Mouse (Mus musculus): ENCODE measurements around the gene Ppdpf. TPM values are rescaled to one million over a fixed set of nuclear protein-coding genes. Genes with fewer than 3 reads are reported as not detected.

The Ppdpf gene
- total and polyA plus RNA-seq, 3 experiments, result 47.5 to 81.2 (median 57.7) TPM

GRCm38 (mm10) chr2:181159771-181160170 lies 27.3 kb upstream of the Ppdpf start:
- intact Hi-C loops (cut with DNase I), result loop anchor here (10.0 kb wide), 1 partner anchor 435 kb away; the partner anchor contains the start of genes Prpf6, Samd10 and Zfp512b
- Histone ChIP-seq H3K4me3 (no peak overlapping the region), H3K27me3 (ENCODE audit: control insufficient read depth, insufficient read depth, low read length) (peaks cover 3% of the 10 kb centered on the region; the same call in 1 of the 2 replicates), H3K79me2 (replicated peaks; ENCODE audit: control insufficient read depth, insufficient read depth, low read length) (no peaks in the 10 kb centered on the region), H3K27ac (peak overlapping the region; percentile 96), H3K36me3 (ENCODE audit: control insufficient read depth, insufficient read depth, low read length) (no peaks in the 10 kb centered on the region), H3K9ac (ENCODE audit: low read depth, low read length) (0 out of 2 replicates have a peak overlapping the region, but pooled peaks have one; percentile 5), H3K4me1 (ENCODE audit: control insufficient read depth, insufficient read depth, low read length) (peaks cover 13% of the 10 kb centered on the region)
- 21% methylated on average over 2 of the region's 2 CpGs for WGBS
- peak; percentile 52 to 62 for DNase-seq
- no peak for TF ChIP-seq CTCF (IDR thresholded peaks at IDR 0.05)

GRCm38 (mm10) chr2:181160821-181161220 lies 26.2 kb upstream of the Ppdpf start:
- intact Hi-C loops (cut with DNase I), result no loop called here
- Histone ChIP-seq H3K36me3 (ENCODE audit: control insufficient read depth, insufficient read depth, low read length) (no peaks in the 10 kb centered on the region), H3K9ac (ENCODE audit: low read depth, low read length) (no peak overlapping the region), H3K4me3 (no peak overlapping the region), H3K27me3 (ENCODE audit: control insufficient read depth, insufficient read depth, low read length) (peaks cover 3% of the 10 kb centered on the region; the same call in 1 of the 2 replicates), H3K79me2 (replicated peaks; ENCODE audit: control insufficient read depth, insufficient read depth, low read length) (no peaks in the 10 kb centered on the region), H3K27ac (no peak overlapping the region; the same call in 1 of the 2 replicates), H3K4me1 (ENCODE audit: control insufficient read depth, insufficient read depth, low read length) (peaks cover 13% of the 10 kb centered on the region)
- WGBS, result 33% methylated on average over 4 of the region's 4 CpGs
- DNase-seq, result no peak
- TF ChIP-seq CTCF (IDR thresholded peaks at IDR 0.05) (no peak), EP300 (IDR thresholded peaks at IDR 0.05; ENCODE audit: insufficient read depth, low read depth, low read length) (no peak), POLR2A (IDR thresholded peaks at IDR 0.05; ENCODE audit: insufficient read depth, low read depth, low read length) (no peak)

- no peaks in the 10 kb centered on the region for H3K79me2 ChIP-seq (replicated peaks; ENCODE audit: control insufficient read depth, insufficient read depth, low read length)
- no peaks in the 10 kb centered on the region for H3K36me3 ChIP-seq (ENCODE audit: control insufficient read depth, insufficient read depth, low read length)
- no peak overlapping the region for H3K9ac ChIP-seq (ENCODE audit: low read depth, low read length)
- no peak overlapping the region for H3K4me3 ChIP-seq
- no peaks in the 10 kb centered on the region for H3K27me3 ChIP-seq (ENCODE audit: control insufficient read depth, insufficient read depth, low read length)
- intact Hi-C loops (cut with DNase I), result no loop called here
- H3K27ac ChIP-seq, result no peak overlapping the region
- WGBS, result 83% methylated on average over 5 of the region's 5 CpGs
- no peak for DNase-seq
- no peaks in the 10 kb centered on the region for H3K4me1 ChIP-seq (ENCODE audit: control insufficient read depth, insufficient read depth, low read length)
- TF ChIP-seq EP300 (IDR thresholded peaks at IDR 0.05; ENCODE audit: insufficient read depth, low read depth, low read length) (no peak), POLR2A (IDR thresholded peaks at IDR 0.05; ENCODE audit: insufficient read depth, low read depth, low read length) (no peak), CTCF (IDR thresholded peaks at IDR 0.05) (no peak)
These were observed 20.6 kb upstream of the Ppdpf start for GRCm38 (mm10) chr2:181166469-181166868.

GRCm38 (mm10) chr2:181174646-181175045 lies 12.4 kb upstream of the Ppdpf start:
- WGBS, result 83% methylated on average over 3 of the region's 3 CpGs
- Histone ChIP-seq H3K79me2 (replicated peaks; ENCODE audit: control insufficient read depth, insufficient read depth, low read length) (no peaks in the 10 kb centered on the region), H3K4me3 (no peak overlapping the region), H3K9ac (ENCODE audit: low read depth, low read length) (no peak overlapping the region), H3K36me3 (ENCODE audit: control insufficient read depth, insufficient read depth, low read length) (no peaks in the 10 kb centered on the region), H3K4me1 (ENCODE audit: control insufficient read depth, insufficient read depth, low read length) (no peaks in the 10 kb centered on the region), H3K27ac (no peak overlapping the region), H3K27me3 (ENCODE audit: control insufficient read depth, insufficient read depth, low read length) (no peaks in the 10 kb centered on the region)
- intact Hi-C loops (cut with DNase I), result no loop called here
- no peak for TF ChIP-seq CTCF (IDR thresholded peaks at IDR 0.05)
- no peak for TF ChIP-seq POLR2A (IDR thresholded peaks at IDR 0.05; ENCODE audit: insufficient read depth, low read depth, low read length)
- no peak for TF ChIP-seq EP300 (IDR thresholded peaks at IDR 0.05; ENCODE audit: insufficient read depth, low read depth, low read length)
- DNase-seq, result no peak

- no peak for DNase-seq
- Histone ChIP-seq H3K4me3 (no peak overlapping the region), H3K9ac (ENCODE audit: low read depth, low read length) (no peak overlapping the region), H3K27ac (no peak overlapping the region), H3K79me2 (replicated peaks; ENCODE audit: control insufficient read depth, insufficient read depth, low read length) (no peaks in the 10 kb centered on the region), H3K36me3 (ENCODE audit: control insufficient read depth, insufficient read depth, low read length) (no peaks in the 10 kb centered on the region), H3K27me3 (ENCODE audit: control insufficient read depth, insufficient read depth, low read length) (no peaks in the 10 kb centered on the region), H3K4me1 (ENCODE audit: control insufficient read depth, insufficient read depth, low read length) (peaks cover 1% of the 10 kb centered on the region; the same call in 1 of the 2 replicates)
- 63% methylated on average over 3 of the region's 3 CpGs for WGBS
- TF ChIP-seq EP300 (IDR thresholded peaks at IDR 0.05; ENCODE audit: insufficient read depth, low read depth, low read length) (no peak), CTCF (IDR thresholded peaks at IDR 0.05) (no peak), POLR2A (IDR thresholded peaks at IDR 0.05; ENCODE audit: insufficient read depth, low read depth, low read length) (no peak)
- intact Hi-C loops (cut with DNase I), result no loop called here
These were observed 9.0 kb upstream of the Ppdpf start for GRCm38 (mm10) chr2:181178015-181178414.

GRCm38 (mm10) chr2:181178471-181178870 lies 8.6 kb upstream of the Ppdpf start:
- no peak for DNase-seq
- no peak overlapping the region for H3K27ac ChIP-seq
- TF ChIP-seq CTCF (IDR thresholded peaks at IDR 0.05), result no peak
- no peak overlapping the region for H3K4me3 ChIP-seq
- intact Hi-C loops (cut with DNase I), result no loop called here
- 53% methylated on average over 5 of the region's 5 CpGs for WGBS
- H3K4me1 ChIP-seq (ENCODE audit: control insufficient read depth, insufficient read depth, low read length), result peaks cover 1% of the 10 kb centered on the region; the same call in 1 of the 2 replicates
- no peak overlapping the region for H3K9ac ChIP-seq (ENCODE audit: low read depth, low read length)
- H3K79me2 ChIP-seq (replicated peaks; ENCODE audit: control insufficient read depth, insufficient read depth, low read length), result no peaks in the 10 kb centered on the region
- no peaks in the 10 kb centered on the region for H3K27me3 ChIP-seq (ENCODE audit: control insufficient read depth, insufficient read depth, low read length)
- H3K36me3 ChIP-seq (ENCODE audit: control insufficient read depth, insufficient read depth, low read length), result no peaks in the 10 kb centered on the region

Measured in heart, adult 2 months (tissue).